Mouse (Mus musculus): ENCODE measurements around the gene Sema3g. TPM values are rescaled to one million over a fixed set of nuclear protein-coding genes. Genes with fewer than 3 reads are reported as not detected.

The Sema3g gene
- polyA plus RNA-seq, 1 experiment from 2014 or later: 0.83 TPM

Other genes with a start within 250 kb of the Sema3g start
- gene Glt8d1, start 216.5 kb upstream of the Sema3g start, polyA plus RNA-seq (2015; fragmentation: Nextera tagmentation; extraction: Ambion mirVana): 45.2 and 46.8 TPM in 2 replicates
- 310 and 368 TPM in 2 replicates for gene Spcs1, start 216.2 kb upstream of the Sema3g start, polyA plus RNA-seq (2015; fragmentation: Nextera tagmentation; extraction: Ambion mirVana)
- 91.4 and 101 TPM in 2 replicates for gene Pbrm1, start 198.7 kb upstream of the Sema3g start, polyA plus RNA-seq (2015; fragmentation: Nextera tagmentation; extraction: Ambion mirVana)
- 54.2 and 55.1 TPM in 2 replicates for gene Gnl3, start 198.7 kb upstream of the Sema3g start, polyA plus RNA-seq (2015; fragmentation: Nextera tagmentation; extraction: Ambion mirVana)
- 75.6 and 94.1 TPM in 2 replicates for gene Smim4, start 88.9 kb upstream of the Sema3g start, polyA plus RNA-seq (2015; fragmentation: Nextera tagmentation; extraction: Ambion mirVana)
- 278 and 339 TPM in 2 replicates for gene Nt5dc2, start 86.8 kb upstream of the Sema3g start, polyA plus RNA-seq (2015; fragmentation: Nextera tagmentation; extraction: Ambion mirVana)
- gene Stab1, start 49.2 kb upstream of the Sema3g start, polyA plus RNA-seq (2015; fragmentation: Nextera tagmentation; extraction: Ambion mirVana): 43.7 and 46.8 TPM in 2 replicates
- 3,799 and 4,649 TPM in 2 replicates for gene Tnnc1, start 9.5 kb upstream of the Sema3g start, polyA plus RNA-seq (2015; fragmentation: Nextera tagmentation; extraction: Ambion mirVana)
- 287 and 381 TPM in 2 replicates for gene Nisch, start 914 bp upstream of the Sema3g start, polyA plus RNA-seq (2015; fragmentation: Nextera tagmentation; extraction: Ambion mirVana)
- gene Phf7, start 33.5 kb downstream of the Sema3g start, polyA plus RNA-seq (2015; fragmentation: Nextera tagmentation; extraction: Ambion mirVana): 7.9 and 8.3 TPM in 2 replicates
- 43.2 and 59.0 TPM in 2 replicates for gene Bap1, start 33.6 kb downstream of the Sema3g start, polyA plus RNA-seq (2015; fragmentation: Nextera tagmentation; extraction: Ambion mirVana)
- 0.63 and 1.3 TPM in 2 replicates for gene Dnah1, start 106.0 kb downstream of the Sema3g start, polyA plus RNA-seq (2015; fragmentation: Nextera tagmentation; extraction: Ambion mirVana)
- gene Capn7, start 118.8 kb downstream of the Sema3g start, polyA plus RNA-seq (2015; fragmentation: Nextera tagmentation; extraction: Ambion mirVana): 35.0 and 41.0 TPM in 2 replicates
- 21.4 and 28.4 TPM in 2 replicates for gene Sh3bp5, start 218.2 kb downstream of the Sema3g start, polyA plus RNA-seq (2015; fragmentation: Nextera tagmentation; extraction: Ambion mirVana)